Mouse (Mus musculus) c-Kit-negative CD71-positive TER-119-positive erythroid progenitor cells, embryonic 14.5 days (primary cell): ENCODE results near the gene Icam4.

ENCODE experiments used
- DNase-seq: peaks from one replicate; pipeline ENCODE4 v3.0.0-alpha.2; 2013; ENCODE audit warnings: low read depth, low spot score

The Icam4 gene

DNA sequence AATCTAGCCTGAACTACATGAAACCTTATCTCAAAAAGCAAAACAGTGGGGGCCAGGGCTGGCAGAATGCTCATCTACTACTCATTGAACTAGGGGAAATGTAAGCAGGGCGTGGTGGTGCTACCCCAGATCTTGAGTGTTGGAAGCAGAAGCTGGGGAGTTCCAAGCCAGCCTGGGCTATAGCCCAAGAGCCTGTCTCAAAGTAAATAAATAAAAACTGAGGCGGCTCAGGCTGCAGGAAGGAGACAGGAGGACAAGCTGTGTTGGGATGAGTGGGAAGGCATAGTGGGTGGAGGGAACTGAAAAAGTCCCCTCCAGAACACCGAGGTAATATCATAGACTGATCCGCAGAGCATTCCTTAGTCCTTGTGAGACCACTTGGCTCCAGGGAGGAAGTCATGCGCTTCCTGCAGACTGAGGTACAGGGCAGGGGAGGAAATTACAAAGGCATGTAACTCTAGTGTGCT is 17.3 kb upstream of the Icam4 start:
- DNase-seq: no peak

DNA sequence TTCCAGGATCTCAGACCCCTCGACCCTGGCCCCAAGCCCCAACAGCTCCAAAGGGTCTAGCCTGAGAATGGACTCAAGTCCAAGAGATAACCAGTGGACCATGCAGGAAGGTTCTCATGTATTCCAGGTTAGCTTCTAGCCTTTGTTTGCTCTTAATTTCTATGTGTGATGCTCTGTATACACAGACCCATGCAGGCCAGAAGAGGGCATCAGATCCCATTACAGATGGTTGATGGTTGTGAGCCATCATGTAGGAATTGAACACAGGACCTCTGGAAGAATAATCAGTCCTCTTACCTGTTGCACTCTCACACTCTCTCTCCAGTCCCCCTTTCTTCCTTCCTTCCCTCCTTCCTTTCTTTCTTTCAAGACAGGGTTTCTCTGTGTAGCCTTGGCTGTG is 16.8 kb upstream of the Icam4 start:
- DNase-seq: no peak

DNA sequence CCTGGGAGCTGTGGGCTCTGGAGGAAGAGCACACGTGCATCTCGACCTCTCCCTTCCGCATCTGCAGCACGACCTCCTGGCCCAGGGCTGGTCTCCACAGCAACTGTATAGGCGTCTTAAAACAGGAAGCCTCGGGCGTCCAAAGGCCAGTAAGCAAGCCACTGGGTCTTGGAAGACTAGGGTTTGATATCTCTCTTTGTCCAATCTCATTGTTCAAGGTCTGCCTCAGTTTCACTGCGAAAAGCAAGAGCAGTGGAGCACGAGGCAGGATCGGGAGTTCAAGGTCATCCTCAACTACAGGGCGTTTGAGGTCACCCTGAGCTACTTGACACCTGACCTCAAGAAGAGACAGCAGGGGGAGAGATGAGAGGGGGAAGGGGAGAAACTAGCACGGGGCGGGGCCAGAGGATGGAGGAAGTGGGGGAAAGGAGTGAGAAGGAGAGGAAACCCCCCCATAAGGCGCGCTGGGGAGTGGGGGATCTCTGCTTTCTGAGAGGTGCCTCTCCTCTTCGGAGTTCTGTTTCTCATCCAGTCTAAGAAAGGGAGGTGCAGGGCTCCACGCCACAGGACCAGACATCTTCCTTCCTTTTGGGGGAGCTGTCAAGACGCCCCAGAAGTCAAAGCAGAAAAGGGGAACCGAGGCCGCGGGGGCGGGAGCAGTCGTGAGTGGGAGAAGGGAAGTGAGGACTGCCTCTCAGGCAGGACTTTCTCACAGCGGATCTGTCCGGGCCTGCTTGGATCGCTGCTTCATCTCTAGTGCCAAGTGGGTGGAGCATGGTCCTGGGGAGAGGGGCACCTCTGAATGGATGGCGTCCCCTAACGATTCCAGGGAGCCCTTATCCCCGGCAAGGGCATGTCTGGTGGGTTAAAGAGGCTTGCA is 14.2 kb upstream of the Icam4 start:
- DNase-seq: no peak

DNA sequence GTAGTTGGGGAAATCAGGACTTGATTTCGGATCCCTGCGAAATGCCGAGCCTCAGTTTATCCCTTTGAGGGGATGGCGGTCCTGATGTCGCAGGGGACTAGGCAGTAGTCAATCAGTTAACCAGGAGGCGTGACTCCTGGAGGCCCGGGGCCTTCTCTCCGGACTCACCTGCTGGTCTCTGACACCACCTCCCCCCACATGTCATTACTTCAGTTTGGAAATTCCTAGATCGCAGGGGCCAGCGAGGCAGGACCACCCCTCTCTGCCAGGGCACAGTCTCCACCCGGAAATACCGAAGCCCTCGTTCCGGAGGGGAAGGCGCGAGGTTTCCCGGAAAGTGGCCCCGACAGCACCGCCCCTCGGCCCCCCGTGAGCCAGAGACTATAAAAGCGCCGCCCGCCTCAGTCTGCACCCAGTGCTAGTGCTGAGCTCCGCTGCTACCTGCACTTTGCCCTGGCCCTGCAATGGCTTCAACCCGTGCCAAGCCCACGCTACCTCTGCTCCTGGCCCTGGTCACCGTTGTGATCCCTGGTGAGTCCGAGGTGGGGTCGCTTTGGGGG is 13.5 kb upstream of the Icam4 start, which contains the start of gene Icam1:
TSS of gene Icam1 (plus strand) at position 415 of the 560 bp plus-strand sequence.
- no peak for DNase-seq

DNA sequence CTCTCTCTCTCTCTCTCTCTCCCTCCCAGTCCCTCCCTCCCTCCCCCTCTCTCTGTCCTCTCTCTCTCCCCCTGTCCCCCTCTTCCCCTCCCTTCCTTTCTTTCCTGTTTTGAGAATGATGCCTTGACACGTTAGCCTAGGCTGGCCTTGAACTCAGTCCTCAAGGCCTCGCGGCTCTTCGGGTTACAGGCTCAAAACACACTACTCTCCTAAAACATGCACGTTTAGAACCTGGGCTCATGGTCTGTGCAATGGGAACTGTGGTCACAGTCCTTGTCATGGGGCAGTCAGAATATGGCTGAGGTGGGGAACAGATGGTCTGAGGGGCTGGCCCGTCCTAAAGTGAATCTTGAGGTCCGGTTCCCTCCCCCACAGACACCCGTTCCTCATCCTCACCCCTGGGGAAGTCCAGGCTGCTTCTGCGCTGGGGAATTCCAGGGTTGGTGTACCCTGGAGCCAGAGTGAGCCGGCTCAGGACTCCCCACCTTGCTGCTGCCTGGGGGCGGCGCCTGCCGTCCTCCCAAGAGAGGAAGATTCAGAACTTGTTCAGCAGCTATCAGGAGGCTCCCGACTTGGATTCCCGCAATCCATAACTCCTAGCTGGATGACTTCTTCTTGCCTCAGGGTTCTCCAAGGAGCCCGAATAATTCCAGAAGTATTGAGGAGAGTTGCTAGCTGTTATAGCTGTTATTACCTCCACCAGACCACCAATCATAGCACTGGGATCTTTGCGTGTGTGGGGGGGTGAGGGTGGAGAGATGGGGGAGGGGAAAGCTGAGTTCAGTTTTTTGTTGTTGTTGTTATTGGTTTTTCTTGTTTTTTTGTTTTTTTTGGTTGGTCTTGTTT is 12.6 kb upstream of the Icam4 start:
- DNase-seq: no peak

DNA sequence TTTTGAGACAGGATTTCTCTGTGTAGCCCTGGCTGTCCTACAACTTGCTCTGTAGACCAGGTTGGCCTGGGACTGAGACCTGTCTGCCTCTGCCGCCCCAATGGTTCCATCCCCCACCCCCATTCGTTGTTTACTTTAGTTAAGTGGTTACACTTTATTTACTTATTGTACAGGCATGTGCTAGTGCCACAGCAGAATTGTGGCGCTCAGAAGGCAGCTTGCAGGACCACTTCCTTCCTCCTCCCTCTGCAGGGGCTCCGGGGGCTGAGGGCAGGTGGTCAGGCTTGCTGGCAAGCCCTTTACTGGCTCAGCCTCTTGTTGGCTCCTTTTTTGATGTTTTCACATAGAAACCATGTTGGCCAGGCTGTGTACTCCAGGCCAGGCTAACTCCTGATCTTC is 12.0 kb upstream of the Icam4 start:
- DNase-seq: no peak

DNA sequence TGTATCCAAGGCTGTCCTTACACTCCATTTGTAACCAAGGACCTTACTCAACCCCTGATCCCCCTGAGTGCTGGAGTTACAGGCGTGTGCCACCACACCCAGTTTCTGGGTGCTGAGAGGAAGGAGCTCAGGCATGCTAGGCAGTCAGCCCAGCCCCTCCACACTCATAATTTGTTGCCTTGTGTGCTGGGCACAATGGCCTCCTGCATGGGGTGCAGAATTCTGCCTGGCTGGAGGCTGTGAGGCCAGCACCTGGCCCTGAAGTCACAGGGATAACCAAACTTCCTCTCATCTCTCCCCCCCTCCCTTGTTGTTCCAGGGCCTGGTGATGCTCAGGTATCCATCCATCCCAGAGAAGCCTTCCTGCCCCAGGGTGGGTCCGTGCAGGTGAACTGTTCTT is 10.6 kb upstream of the Icam4 start:
- DNase-seq: no peak

DNA sequence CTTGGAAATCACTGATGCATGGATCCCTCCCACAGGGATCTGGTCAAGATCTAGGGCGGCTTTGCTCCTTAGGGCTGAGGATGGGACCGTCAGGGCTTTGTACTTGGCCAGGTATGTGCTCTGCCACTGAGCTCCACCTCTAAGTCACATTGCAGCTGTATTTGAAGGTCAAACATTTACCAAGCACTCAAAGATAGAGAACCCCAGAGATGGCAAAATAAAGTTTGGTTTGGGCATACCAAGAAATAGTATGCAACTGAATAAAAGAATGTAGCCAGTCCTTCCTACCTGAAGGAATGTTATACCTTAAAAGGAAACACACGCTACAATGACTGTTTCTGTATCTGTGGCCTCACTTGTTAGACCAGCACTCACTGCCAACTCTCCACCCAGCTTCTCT is 7.8 kb upstream of the Icam4 start:
- DNase-seq: no peak

DNA sequence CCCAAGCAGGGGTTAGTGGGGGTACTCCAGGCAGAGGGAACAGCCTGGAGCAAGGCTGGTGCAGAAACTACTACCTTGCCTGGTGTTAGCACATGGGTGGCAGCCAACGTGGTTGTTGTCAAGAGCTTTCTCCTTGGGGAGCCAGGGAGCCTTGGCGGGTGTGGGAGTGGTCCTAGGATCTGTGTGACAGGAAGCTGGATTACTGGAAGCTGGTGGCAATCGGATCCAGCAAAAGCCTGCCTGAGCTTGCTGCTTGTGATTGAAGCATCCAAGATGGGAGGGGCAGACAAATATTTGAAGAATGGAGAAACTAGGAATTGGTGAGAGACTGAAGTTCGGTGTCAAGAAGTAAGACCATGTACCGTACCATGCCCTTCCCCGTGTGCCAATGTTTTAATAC is 6.9 kb upstream of the Icam4 start:
- no peak for DNase-seq

DNA sequence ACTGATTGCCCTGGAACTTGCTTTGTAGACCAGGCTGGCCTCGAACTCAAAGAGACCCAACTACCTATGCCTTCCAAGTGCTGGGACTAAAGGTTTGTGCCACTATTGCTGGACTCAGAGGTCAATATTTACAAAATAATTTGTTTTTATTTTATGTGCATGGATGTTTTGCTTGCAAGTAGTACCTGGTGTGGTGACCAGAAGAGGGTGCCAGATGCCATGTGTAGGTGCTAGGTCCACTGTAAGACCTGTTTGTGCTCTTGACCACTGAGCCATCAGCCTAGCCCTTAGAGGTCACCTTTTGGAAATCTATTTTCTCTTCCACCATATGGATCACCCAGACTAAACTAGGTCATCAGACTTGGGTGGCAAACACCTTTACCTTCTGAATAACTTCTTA is 6.4 kb upstream of the Icam4 start:
- no peak for DNase-seq

DNA sequence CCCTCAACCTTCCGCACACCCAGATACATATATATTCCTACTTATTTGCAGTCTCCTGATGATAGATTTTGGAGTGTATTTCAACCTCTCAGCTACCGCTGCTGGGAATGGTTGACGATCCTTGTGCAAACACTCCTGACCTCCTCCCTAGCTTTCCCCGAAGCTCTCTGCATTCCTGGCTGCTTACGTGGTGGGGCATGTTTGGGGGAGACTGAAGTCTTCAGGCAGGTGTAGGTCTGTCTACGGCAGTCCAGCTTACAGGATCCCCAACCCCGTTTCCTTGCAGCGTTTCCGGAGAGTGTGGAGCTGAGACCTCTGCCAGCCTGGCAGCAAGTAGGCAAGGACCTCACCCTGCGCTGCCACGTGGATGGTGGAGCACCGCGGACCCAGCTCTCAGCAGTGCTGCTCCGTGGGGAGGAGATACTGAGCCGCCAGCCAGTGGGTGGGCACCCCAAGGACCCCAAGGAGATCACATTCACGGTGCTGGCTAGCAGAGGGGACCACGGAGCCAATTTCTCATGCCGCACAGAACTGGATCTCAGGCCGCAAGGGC is 3.8 kb upstream of the Icam4 start:
- DNase-seq: no peak

DNA sequence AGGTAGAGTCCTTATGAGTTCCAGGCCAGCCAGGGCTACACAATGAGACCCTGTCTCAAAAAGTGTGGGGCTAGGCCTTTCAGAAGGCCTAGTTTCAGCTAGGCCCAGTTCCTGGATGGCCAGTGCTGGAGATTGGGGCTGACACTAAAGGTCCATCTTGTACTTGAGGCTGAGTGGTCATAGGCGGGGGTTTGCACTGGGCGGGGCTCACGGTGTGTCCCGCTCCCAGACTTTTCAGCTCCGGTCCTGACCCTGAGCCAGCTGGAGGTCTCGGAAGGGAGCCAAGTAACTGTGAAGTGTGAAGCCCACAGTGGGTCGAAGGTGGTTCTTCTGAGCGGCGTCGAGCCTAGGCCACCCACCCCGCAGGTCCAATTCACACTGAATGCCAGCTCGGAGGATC is 2.3 kb upstream of the Icam4 start:
- DNase-seq: no peak

DNA sequence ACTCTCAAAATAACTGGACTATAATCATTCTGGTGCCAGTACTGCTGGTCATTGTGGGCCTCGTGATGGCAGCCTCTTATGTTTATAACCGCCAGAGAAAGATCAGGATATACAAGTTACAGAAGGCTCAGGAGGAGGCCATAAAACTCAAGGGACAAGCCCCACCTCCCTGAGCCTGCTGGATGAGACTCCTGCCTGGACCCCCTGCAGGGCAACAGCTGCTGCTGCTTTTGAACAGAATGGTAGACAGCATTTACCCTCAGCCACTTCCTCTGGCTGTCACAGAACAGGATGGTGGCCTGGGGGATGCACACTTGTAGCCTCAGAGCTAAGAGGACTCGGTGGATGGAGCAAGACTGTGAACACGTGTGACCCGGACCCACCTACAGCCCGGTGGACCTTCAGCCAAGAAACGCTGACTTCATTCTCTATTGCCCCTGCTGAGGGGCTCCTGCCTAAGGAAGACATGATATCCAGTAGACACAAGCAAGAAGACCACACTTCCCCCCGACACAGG is 1.3 kb upstream of the Icam4 start:
- no peak for DNase-seq

DNA sequence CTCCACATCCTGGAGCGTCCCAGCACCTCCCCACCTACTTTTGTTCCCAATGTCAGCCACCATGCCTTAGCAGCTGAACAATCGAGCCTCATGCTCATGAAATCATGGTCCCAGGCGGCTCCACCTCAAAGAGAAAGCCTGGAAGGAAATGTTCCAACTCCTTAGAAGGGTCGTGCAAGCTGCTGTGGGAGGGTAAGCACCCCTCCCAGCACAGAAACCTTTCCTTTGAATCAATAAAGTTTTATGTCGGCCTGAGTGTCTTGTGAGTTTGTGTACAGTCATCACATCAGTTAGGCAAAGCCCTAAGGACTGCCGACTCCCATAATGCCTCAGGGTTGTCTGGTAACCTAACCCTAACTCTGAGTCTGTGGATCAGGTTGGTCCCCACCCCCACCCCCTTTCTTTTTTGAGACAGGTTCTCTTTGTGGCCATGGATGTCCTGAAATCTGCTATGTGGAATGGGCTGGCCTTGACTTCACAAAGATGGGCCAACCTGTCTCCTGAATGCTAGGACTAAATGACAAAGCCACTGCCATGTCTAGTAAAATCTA is 538 bp upstream of the Icam4 start:
- DNase-seq: peak; percentile 48

DNA sequence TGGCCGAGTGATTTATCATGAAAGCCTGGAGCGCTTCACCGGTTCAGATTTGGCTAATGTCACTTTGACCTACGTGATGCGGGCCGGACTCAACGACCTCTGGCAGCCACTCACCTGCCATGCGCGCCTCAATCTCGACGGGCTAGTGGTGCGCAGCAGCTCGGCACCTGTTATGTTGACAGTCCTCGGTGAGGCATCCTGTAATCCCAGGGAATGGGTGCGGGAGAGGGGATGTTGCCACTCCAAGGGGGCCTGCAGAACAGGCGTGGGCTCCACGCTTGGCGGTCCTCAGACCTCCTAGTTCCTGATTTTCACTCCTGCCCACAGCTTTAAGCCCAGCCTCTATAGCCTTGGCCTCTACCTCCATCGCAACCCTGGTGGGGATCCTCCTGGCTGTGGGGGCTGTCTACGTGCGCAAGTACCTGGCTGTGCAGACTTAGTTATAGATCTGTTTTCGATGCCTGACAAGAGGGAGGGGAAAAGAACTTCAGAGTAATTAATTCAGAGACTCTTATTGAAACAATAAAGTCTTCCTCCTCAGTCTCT is 955 bp downstream of the Icam4 start:
- no peak for DNase-seq

DNA sequence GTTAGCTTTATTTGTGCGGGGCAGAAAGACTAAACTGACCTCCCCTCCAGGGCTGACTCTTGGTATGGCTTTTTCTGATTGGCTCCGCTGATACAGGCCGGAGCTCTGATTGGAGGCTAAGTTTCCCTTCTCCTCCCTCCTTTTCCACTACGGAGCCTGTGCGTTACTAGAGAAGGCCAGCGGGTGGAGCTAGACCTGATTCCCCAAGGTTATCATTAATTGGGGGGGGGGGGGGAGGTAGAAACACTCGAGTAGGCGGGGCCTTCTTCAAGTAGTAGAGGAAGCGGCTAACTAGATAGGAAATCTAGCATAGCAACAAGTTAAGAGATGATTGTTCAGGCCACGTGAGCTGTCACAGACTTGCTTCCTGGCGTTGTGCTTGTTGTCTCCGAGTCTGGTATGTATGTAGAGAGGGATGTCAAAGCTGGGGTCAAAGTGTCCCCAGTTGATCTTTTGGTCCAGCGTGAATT is 1.6 kb downstream of the Icam4 start:
- peak; percentile 91 for DNase-seq

DNA sequence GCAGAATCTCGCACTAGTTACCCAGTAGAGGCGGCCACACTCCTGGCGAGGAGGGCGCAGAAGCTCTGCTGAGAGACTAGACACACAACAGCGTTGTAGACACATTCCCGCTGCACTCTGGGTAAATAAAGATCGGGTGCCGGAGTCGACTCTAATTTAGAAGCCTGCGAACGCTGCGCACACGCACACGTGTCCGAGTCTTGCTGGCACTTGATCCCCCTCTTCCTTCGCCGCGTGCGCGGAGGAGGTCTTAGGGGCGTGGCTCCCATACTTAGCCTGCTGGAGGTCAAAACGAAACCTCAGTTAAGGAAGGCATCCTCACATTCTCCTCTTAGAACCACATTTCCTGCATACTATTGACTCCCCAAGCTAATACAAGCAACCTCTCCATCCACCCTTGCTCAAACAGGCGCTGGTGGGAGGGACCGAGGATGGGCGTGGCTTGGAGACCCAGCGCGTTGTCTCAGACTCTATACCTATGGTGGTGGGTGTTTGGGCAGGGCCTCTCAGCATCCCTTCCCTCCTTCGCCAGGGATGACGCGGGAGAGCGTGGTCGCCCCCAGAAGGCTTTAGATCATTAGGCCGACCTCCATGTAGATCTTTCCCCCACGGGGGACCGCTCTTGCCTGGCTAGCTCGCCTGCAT is 2.2 kb downstream of the Icam4 start:
- DNase-seq: peak; percentile 43

DNA sequence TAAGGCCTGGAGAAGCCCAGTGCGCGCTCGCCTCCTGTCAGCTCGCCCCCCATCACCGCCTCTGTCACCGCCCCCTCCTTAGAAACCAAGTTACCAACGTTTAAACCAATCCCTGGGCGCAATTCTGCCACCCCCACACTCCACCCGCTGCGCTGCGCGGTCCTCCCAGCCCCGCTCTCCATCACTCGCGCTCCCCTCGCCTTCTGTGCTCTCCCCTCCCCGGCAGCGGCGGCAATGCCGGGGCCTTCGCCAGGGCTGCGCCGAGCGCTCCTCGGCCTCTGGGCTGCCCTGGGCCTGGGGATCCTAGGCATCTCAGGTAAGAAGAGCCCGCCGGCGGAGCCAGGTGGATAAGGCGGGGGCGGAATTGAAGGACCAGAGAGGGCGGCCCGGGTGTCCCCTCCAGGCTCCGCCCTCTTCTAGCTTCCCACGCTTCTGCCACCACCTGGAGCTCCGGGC is 2.8 kb downstream of the Icam4 start, which contains the start of gene Icam5:
TSS of gene Icam5 (plus strand) at position 178 of the 456 bp plus-strand sequence.
- DNase-seq: peak; percentile 54

DNA sequence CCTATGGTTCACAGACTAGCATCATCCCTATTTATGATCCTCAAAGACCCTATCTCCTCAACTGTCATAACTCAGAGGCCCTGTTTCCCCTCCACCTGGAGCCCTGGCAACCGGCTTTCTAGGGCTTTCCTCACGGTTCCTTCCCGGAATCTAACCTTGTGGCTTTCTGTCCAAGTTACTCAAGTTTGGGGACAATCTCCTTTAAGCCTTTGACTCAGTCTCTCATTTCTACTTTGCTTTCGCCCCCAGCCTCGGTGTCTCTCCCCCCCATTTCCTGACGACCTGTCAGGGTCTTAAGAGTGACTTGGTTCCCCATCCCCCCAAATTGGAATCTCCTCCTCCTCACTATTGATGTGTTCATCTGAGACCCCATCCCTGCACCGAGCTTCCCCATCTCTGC is 3.3 kb downstream of the Icam4 start:
- DNase-seq: no peak

DNA sequence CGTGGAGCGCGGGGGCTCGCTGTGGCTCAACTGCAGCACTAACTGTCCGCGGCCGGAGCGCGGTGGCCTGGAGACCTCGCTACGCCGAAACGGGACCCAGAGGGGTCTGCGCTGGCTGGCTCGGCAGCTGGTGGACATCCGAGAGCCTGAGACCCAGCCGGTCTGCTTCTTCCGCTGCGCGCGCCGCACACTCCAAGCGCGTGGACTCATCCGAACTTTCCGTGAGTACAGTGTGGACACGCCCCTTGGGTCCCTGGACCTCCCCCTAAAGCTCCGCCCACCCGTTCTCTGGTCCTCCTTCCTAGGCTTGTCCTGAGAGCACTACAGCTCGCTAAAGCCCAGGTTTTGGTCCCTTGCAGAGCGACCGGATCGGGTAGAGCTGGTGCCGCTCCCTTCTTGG is 4.0 kb downstream of the Icam4 start:
- DNase-seq: peak; percentile 89
